Comparison of ENCODE assay signal across 14 mouse cellular contexts in genomic region chr4:86588236-86588635, GRCm38 (mm10). TPM values are rescaled to one million over a fixed set of nuclear protein-coding genes. Genes with fewer than 3 reads are reported as not detected.
A peak's percentile ranks its signal among the peaks of the same experiment; 100 is the strongest.
DNase-seq lines count a peak whose midpoint lies in the region; ATAC-seq and TF ChIP-seq lines count a peak whose summit lies in the region.
"Had no signal": no experiment of that assay in that cellular context is flagged by ENCODE, and none has a peak within 500 bp of the region (broad histone marks: within the 10 kb centered on the region; RNA-seq: fewer than 3 reads in every experiment).

No protein-coding gene starts in this region.

- intact Hi-C loops in heart, adult 2 months (cut with DNase I) = no loop called here

- 92% methylated on average over 3 of the region's 3 CpGs for WGBS in heart, adult 2 months

- no peak for TF ChIP-seq POLR2A in heart, adult 2 months (IDR thresholded peaks at IDR 0.05; ENCODE audit: insufficient read depth, low read depth, low read length)

- in situ Hi-C loops in Patski (cut with MboI; ENCODE audit: low pct_unique_long_range_greater_than_20kb) = loop anchor here (25.0 kb wide), 1 partner anchor 249 kb away; no protein-coding TSS in a partner anchor

- no peak overlapping the region for H3K27ac ChIP-seq in heart, adult 2 months
- H3K27ac ChIP-seq: embryonic facial prominence, embryonic 12.5 days; limb, embryonic 12.5 days; neural tube, embryonic 13.5 days had no signal

- POLR2A ChIA-PET in Patski (lab: Charles Lee) = no interaction called here

- CTCF ChIA-PET in Patski (lab: Charles Lee) = interaction anchor here (1.0 to 2.0 kb wide), 3 partner anchors 10 to 12 kb away, joined by 3 to 5 read pairs (median 3); no protein-coding TSS in a partner anchor

- no peaks in the 10 kb centered on the region for H3K36me3 ChIP-seq in heart, adult 2 months (ENCODE audit: control insufficient read depth, insufficient read depth, low read length)

- H3K79me2 ChIP-seq in heart, adult 2 months (replicated peaks; ENCODE audit: control insufficient read depth, insufficient read depth, low read length) = no peaks in the 10 kb centered on the region

- no peaks in the 10 kb centered on the region for H3K27me3 ChIP-seq in heart, adult 2 months (ENCODE audit: control insufficient read depth, insufficient read depth, low read length)
- H3K27me3 ChIP-seq in Patski = no peaks in the 10 kb centered on the region
- H3K27me3 ChIP-seq: embryonic facial prominence, embryonic 12.5 days; limb, embryonic 12.5 days; neural tube, embryonic 13.5 days had no signal

- TF ChIP-seq EP300 in heart, adult 2 months (IDR thresholded peaks at IDR 0.05; ENCODE audit: insufficient read depth, low read depth, low read length) = no peak

- no peaks in the 10 kb centered on the region for H3K4me1 ChIP-seq in heart, adult 2 months (ENCODE audit: control insufficient read depth, insufficient read depth, low read length)
- H3K4me1 ChIP-seq: embryonic facial prominence, embryonic 12.5 days; limb, embryonic 12.5 days; neural tube, embryonic 13.5 days had no signal

- DNase-seq in heart, adult 2 months = no peak
- DNase-seq in heart, adult 8-10 months (ENCODE audit: low spot score) = no peak
- peak; percentile 58 for DNase-seq in 416B (ENCODE audit: low read depth)
- DNase-seq in Patski (ENCODE audit: low read depth, low spot score) = no peak
- no peak for DNase-seq in adrenal gland, adult 8-10 months
- DNase-seq in testis, postnatal 14 days (ENCODE audit: low spot score) = no peak
- DNase-seq in cerebellum, adult 9-11 months = no peak
- DNase-seq: right cerebral cortex, postnatal 4 days had no signal

- peak; percentile 46 for TF ChIP-seq CTCF in heart, adult 2 months (IDR thresholded peaks at IDR 0.05)
- peak; percentile 47 for TF ChIP-seq CTCF in Patski (IDR thresholded peaks at IDR 0.05)

- H3K4me3 ChIP-seq in heart, adult 2 months = no peak overlapping the region
- H3K4me3 ChIP-seq: embryonic facial prominence, embryonic 12.5 days; limb, embryonic 12.5 days; neural tube, embryonic 13.5 days had no signal

- ATAC-seq in Patski = no peak
- ATAC-seq in monocyte, adult 5-6 weeks (replicated peaks; ENCODE audit: insufficient number of reproducible peaks, low FRiP score, low TSS enrichment, poor library complexity, severe bottlenecking) = peak; percentile 76; the same call in 1 of the 2 replicates
- ATAC-seq: hindbrain, embryonic 16.5 days had no signal

- no peak overlapping the region for H3K9ac ChIP-seq in heart, adult 2 months (ENCODE audit: low read depth, low read length)
- H3K9ac ChIP-seq: embryonic facial prominence, embryonic 12.5 days; limb, embryonic 12.5 days; neural tube, embryonic 13.5 days had no signal

RNA-seq across cellular contexts. Expression of gene Rraga, which starts 12.8 kb away (rescaled TPM):
- 10 to 100 TPM; 55.3 to 65.5 TPM for total RNA-seq in heart, adult 2 months (2021)
- 29.3 and 35.2 TPM in 2 replicates for polyA plus RNA-seq in heart, adult 2 months (2012; rRNA removed)
- 10 to 100 TPM; 54.5 to 58.4 (median 57.6) TPM for total RNA-seq in heart, adult 8-10 months (2022)
- 66.0 TPM for polyA plus RNA-seq in Patski (2021)
- total RNA-seq in monocyte, adult 5-6 weeks (2017) = 11.9 to 24.3 TPM (median 18.4 TPM) in 3 replicates
- 100 to 1,000 TPM; 106 to 122 (median 118) TPM for total RNA-seq in adrenal gland, adult 8-10 months (2022)

RNA-seq across cellular contexts. Expression of gene Haus6, which starts 23.6 kb away (rescaled TPM):
- 1 to 10 TPM; 4.7 to 5.5 TPM for total RNA-seq in heart, adult 2 months (2021)
- polyA plus RNA-seq in heart, adult 2 months (2012; rRNA removed) = 1.3 and 1.8 TPM in 2 replicates
- total RNA-seq in heart, adult 8-10 months (2022) = 1 to 10 TPM; 4.4 to 6.7 (median 4.6) TPM
- 6.2 TPM for polyA plus RNA-seq in Patski (2021)
- total RNA-seq in monocyte, adult 5-6 weeks (2017) = 13.3 to 23.0 TPM (median 16.0 TPM) in 3 replicates
- 10 to 100 TPM; 10.2 to 14.5 (median 10.8) TPM for total RNA-seq in adrenal gland, adult 8-10 months (2022)

RNA-seq across cellular contexts. Expression of gene Saxo1, which starts 30.1 kb away (rescaled TPM):
- not detected for total RNA-seq in heart, adult 2 months (2021)
- polyA plus RNA-seq in heart, adult 2 months (2012; rRNA removed) = 0.16 and 0.18 TPM in 2 replicates
- not detected for total RNA-seq in heart, adult 8-10 months (2022)
- not detected for polyA plus RNA-seq in Patski (2021)
- total RNA-seq in monocyte, adult 5-6 weeks (2017) = not detected in 3 replicates
- not detected for total RNA-seq in adrenal gland, adult 8-10 months (2022)
- total RNA-seq: adrenal gland, adult 18-20 months had no signal
- polyA plus RNA-seq: embryonic facial prominence, embryonic 12.5 days; hindbrain, embryonic 16.5 days; neural tube, embryonic 13.5 days had no signal
